Mouse (Mus musculus) forebrain, embryonic 10.5 days (tissue): ENCODE results near the gene Zswim2. TPM values are rescaled to one million over a fixed set of nuclear protein-coding genes. Genes with fewer than 3 reads are reported as not detected.
"Not testable (repeated sequence)": the region's sequence is repeated elsewhere in the genome, so short reads cannot be mapped to it uniquely, and the experiment has no call there.

Experiments used
- DNase-seq: peaks from one replicate; pipeline ENCODE4 v3.0.0-alpha.2; 2017; ENCODE audit warnings: low spot score; ENCODE audit errors: extremely low spot score
- H3K27ac ChIP-seq: fragments of 300-500 bp; sonication (generic); 2 replicates; pipeline ENCODE4 v1.5.1; 2016; ENCODE audit warnings: mild to moderate bottlenecking
- H3K27me3 ChIP-seq: fragments of 300-500 bp; sonication (generic); 2 replicates; pipeline ENCODE4 v1.6.1; 2016; ENCODE audit warnings: mild to moderate bottlenecking; ENCODE audit not compliant: poor library complexity, severe bottlenecking
- H3K36me3 ChIP-seq: fragments of 300-500 bp; sonication (generic); replicated peaks from 2 replicates; pipeline ENCODE4 v1.6.1; 2016; ENCODE audit warnings: mild to moderate bottlenecking, moderate library complexity
- H3K4me1 ChIP-seq: fragments of 300-500 bp; sonication (generic); 2 replicates; pipeline ENCODE4 v1.6.1; 2016
- H3K4me3 ChIP-seq: fragments of 300-500 bp; sonication (generic); 2 replicates; pipeline ENCODE4 v1.5.1; 2016; ENCODE audit warnings: mild to moderate bottlenecking, moderate library complexity
- H3K9me3 ChIP-seq: fragments of 300-500 bp; sonication (generic); 2 replicates; pipeline ENCODE4 v1.6.1; 2016; ENCODE audit warnings: mild to moderate bottlenecking, moderate library complexity
- WGBS: fragments of 180-500 bp; shearing (Covaris S2); methylation state at CpG from one replicate; pipeline ENCODE4 v1.1.7; 2016; 5-methylcytosine and 5-hydroxymethylcytosine counted together
- polyA plus RNA-seq: library from polyadenylated mRNA; unstranded; fragments of >200 nt; fragmentation: Nextera tagmentation; extraction: Ambion mirVana; gene quantifications from 2 replicates; pipeline ENCODE4 v1.2.1, GENCODE M21; 2016

Zswim2 gene
- polyA plus RNA-seq, result not detected in 2 replicates

GRCm38 (mm10) chr2:83940931-83941361 lies at the start of gene Zswim2:
Gene Zswim2 (minus strand): TSS chr2:83941228.
- H3K36me3 ChIP-seq, result no peaks in the 10 kb centered on the region
- 1% methylated on average over 20 of the region's 20 CpGs for WGBS
- peak; percentile 72 for DNase-seq
- no peaks in the 10 kb centered on the region for H3K9me3 ChIP-seq
- peak within 1 kb of the TSS; percentile 60; the same call in 1 of the 2 replicates for H3K27ac ChIP-seq
- H3K4me1 ChIP-seq, result peaks cover 10% of the 10 kb centered on the region
- no peaks in the 10 kb centered on the region for H3K27me3 ChIP-seq
- H3K4me3 ChIP-seq, result peak within 1 kb of the TSS; percentile 52

- WGBS, result no CpG with 5 or more reads among the region's 6 CpGs
- not testable (repeated sequence) for H3K9me3 ChIP-seq, H3K4me1 ChIP-seq, H3K27ac ChIP-seq, H3K36me3 ChIP-seq, H3K4me3 ChIP-seq, DNase-seq, H3K27me3 ChIP-seq
Measured at GRCm38 (mm10) chr2:83990253-83990652, 49.2 kb upstream of the Zswim2 start, which contains the start of gene Gm13691. Gene Gm13691 (plus strand): TSS chr2:83990553.

- WGBS, result no CpG with 5 or more reads among the region's 6 CpGs
- not testable (repeated sequence) for H3K9me3 ChIP-seq, H3K27me3 ChIP-seq, H3K4me3 ChIP-seq, DNase-seq, H3K36me3 ChIP-seq, H3K27ac ChIP-seq, H3K4me1 ChIP-seq
Measured at GRCm38 (mm10) chr2:83984443-83984842, 43.4 kb upstream of the Zswim2 start, which contains the start of gene Gm13697. Gene Gm13697 (plus strand): TSS chr2:83984743.

GRCm38 (mm10) chr2:83978633-83979032 lies 37.6 kb upstream of the Zswim2 start, which contains the start of gene Gm13694:
Gene Gm13694 (plus strand): TSS chr2:83978933.
- not testable (repeated sequence) for H3K27me3 ChIP-seq, H3K36me3 ChIP-seq, H3K27ac ChIP-seq, H3K4me3 ChIP-seq, DNase-seq, H3K9me3 ChIP-seq, H3K4me1 ChIP-seq
- no CpG with 5 or more reads among the region's 6 CpGs for WGBS

GRCm38 (mm10) chr2:83972823-83973222 lies 31.8 kb upstream of the Zswim2 start, which contains the start of gene Gm13696:
Gene Gm13696 (plus strand): TSS chr2:83973123.
- WGBS, result no CpG with 5 or more reads among the region's 6 CpGs
- not testable (repeated sequence) for H3K9me3 ChIP-seq, H3K27ac ChIP-seq

GRCm38 (mm10) chr2:83967013-83967412 lies 26.0 kb upstream of the Zswim2 start, which contains the start of gene Gm13695:
Gene Gm13695 (plus strand): TSS chr2:83967313.
- not testable (repeated sequence) for H3K4me3 ChIP-seq, H3K27ac ChIP-seq, H3K27me3 ChIP-seq, H3K9me3 ChIP-seq, H3K36me3 ChIP-seq, DNase-seq, H3K4me1 ChIP-seq
- WGBS, result no CpG with 5 or more reads among the region's 6 CpGs

More at GRCm38 (mm10) chr2:83972823-83973222, 31.8 kb upstream of the Zswim2 start, which contains the start of gene Gm13696:
- not testable (repeated sequence) for H3K27me3 ChIP-seq, H3K4me3 ChIP-seq, H3K4me1 ChIP-seq, DNase-seq, H3K36me3 ChIP-seq

GRCm38 (mm10) chr2:83961203-83961602 lies 20.2 kb upstream of the Zswim2 start, which contains the start of gene Gm13693:
Gene Gm13693 (plus strand): TSS chr2:83961503.
- H3K27ac ChIP-seq, DNase-seq, H3K4me3 ChIP-seq, H3K36me3 ChIP-seq, H3K27me3 ChIP-seq, H3K4me1 ChIP-seq, H3K9me3 ChIP-seq: not testable (repeated sequence)
- no CpG with 5 or more reads among the region's 6 CpGs for WGBS

- not testable (repeated sequence) for H3K4me3 ChIP-seq, H3K27ac ChIP-seq, H3K4me1 ChIP-seq, H3K27me3 ChIP-seq, H3K36me3 ChIP-seq, H3K9me3 ChIP-seq, DNase-seq
- WGBS, result no CpG with 5 or more reads among the region's 6 CpGs
Measured at GRCm38 (mm10) chr2:83955393-83955792, 14.4 kb upstream of the Zswim2 start, which contains the start of gene Gm13698. Gene Gm13698 (plus strand): TSS chr2:83955693.

- Histone ChIP-seq H3K9me3 (no peaks in the 10 kb centered on the region), H3K27me3 (no peaks in the 10 kb centered on the region), H3K27ac (no peak overlapping the region), H3K4me1 (peaks cover 10% of the 10 kb centered on the region), H3K4me3 (no peak overlapping the region), H3K36me3 (no peaks in the 10 kb centered on the region)
- WGBS, result 80% methylated on average over 4 of the region's 4 CpGs
- no peak for DNase-seq
Measured at GRCm38 (mm10) chr2:83941792-83942191, 764 bp upstream of the Zswim2 start.

GRCm38 (mm10) chr2:83941378-83941777 lies 350 bp upstream of the Zswim2 start:
- H3K9me3 ChIP-seq, result no peaks in the 10 kb centered on the region
- WGBS, result 56% methylated on average over 3 of the region's 3 CpGs
- no peak for DNase-seq
- no peaks in the 10 kb centered on the region for H3K27me3 ChIP-seq
- no peaks in the 10 kb centered on the region for H3K36me3 ChIP-seq
- peak overlapping the region; percentile 52 for H3K4me3 ChIP-seq
- peaks cover 10% of the 10 kb centered on the region for H3K4me1 ChIP-seq
- no peak overlapping the region for H3K27ac ChIP-seq

GRCm38 (mm10) chr2:83929478-83930088 lies 11.4 kb downstream of the Zswim2 start:
- DNase-seq, result no peak
- H3K36me3 ChIP-seq, result no peaks in the 10 kb centered on the region
- H3K4me3 ChIP-seq, result no peak overlapping the region
- peaks cover 3% of the 10 kb centered on the region; the same call in 1 of the 2 replicates for H3K4me1 ChIP-seq
- WGBS, result 54% methylated on average over 2 of the region's 2 CpGs
- no peak overlapping the region for H3K27ac ChIP-seq
- H3K27me3 ChIP-seq, result no peaks in the 10 kb centered on the region
- H3K9me3 ChIP-seq, result no peaks in the 10 kb centered on the region; the same call in 1 of the 2 replicates

GRCm38 (mm10) chr2:83901896-83902540 lies 39.0 kb downstream of the Zswim2 start:
- Histone ChIP-seq H3K4me3 (no peak overlapping the region), H3K27me3 (no peaks in the 10 kb centered on the region), H3K4me1 (no peaks in the 10 kb centered on the region), H3K9me3 (no peaks in the 10 kb centered on the region), H3K36me3 (no peaks in the 10 kb centered on the region), H3K27ac (no peak overlapping the region)
- WGBS, result 85% methylated on average over 2 of the region's 2 CpGs
- no peak for DNase-seq

GRCm38 (mm10) chr2:83893701-83894100 lies 47.3 kb downstream of the Zswim2 start:
- DNase-seq, result no peak
- WGBS, result 96% methylated on average over 2 of the region's 2 CpGs
- no peak overlapping the region for H3K4me3 ChIP-seq
- H3K4me1 ChIP-seq, result no peaks in the 10 kb centered on the region
- no peaks in the 10 kb centered on the region for H3K36me3 ChIP-seq
- no peaks in the 10 kb centered on the region for H3K9me3 ChIP-seq
- no peaks in the 10 kb centered on the region for H3K27me3 ChIP-seq
- H3K27ac ChIP-seq, result no peak overlapping the region
